Mouse (Mus musculus) lung, embryonic 14.5 days (tissue): ENCODE results near the gene Vwf. TPM values are rescaled to one million over a fixed set of nuclear protein-coding genes. Genes with fewer than 3 reads are reported as not detected.

Experiments used
- ATAC-seq: fragments of 200-750 bp; cut with Nextera tagmentation; 2 replicates; pipeline ENCODE4 v1.8.0; 2017; ENCODE audit warnings: mild to moderate bottlenecking, moderate TSS enrichment, moderate library complexity; ENCODE audit not compliant: insufficient read depth
- DNase-seq: peaks from one replicate; pipeline ENCODE4 v3.0.0-alpha.2; 2015
- H3K27ac ChIP-seq: fragments of 300-500 bp; sonication (generic); 2 replicates; pipeline ENCODE4 v1.5.1; 2014; ENCODE audit warnings: low read depth, mild to moderate bottlenecking, moderate library complexity
- H3K27me3 ChIP-seq: fragments of 300-500 bp; sonication (generic); 2 replicates; pipeline ENCODE4 v1.6.1; 2014; ENCODE audit warnings: low read length, control low read depth; ENCODE audit not compliant: insufficient read depth
- H3K36me3 ChIP-seq: fragments of 300-500 bp; sonication (generic); 2 replicates; pipeline ENCODE4 v1.6.1; 2014; ENCODE audit warnings: control low read depth; ENCODE audit not compliant: insufficient read depth
- H3K4me1 ChIP-seq: fragments of 300-500 bp; sonication (generic); 2 replicates; pipeline ENCODE4 v1.6.1; 2014; ENCODE audit warnings: antibody characterized with exemption, control low read depth; ENCODE audit not compliant: insufficient read depth
- H3K4me2 ChIP-seq: fragments of 300-500 bp; sonication (generic); 2 replicates; pipeline ENCODE4 v1.6.1; 2014; ENCODE audit warnings: mild to moderate bottlenecking
- H3K4me3 ChIP-seq: fragments of 300-500 bp; sonication (generic); 2 replicates; pipeline ENCODE4 v1.5.1; 2014; ENCODE audit warnings: low read depth, low read length
- H3K9ac ChIP-seq: fragments of 300-500 bp; sonication (generic); 2 replicates; pipeline ENCODE4 v1.6.1; 2014
- H3K9me3 ChIP-seq: fragments of 300-500 bp; sonication (generic); 2 replicates; pipeline ENCODE4 v1.6.1; 2016; ENCODE audit warnings: low read depth, low read length, control low read depth
- CTCF ChIP-seq: IDR thresholded peaks from 2 replicates; pipeline ENCODE4 v1.5.1; 2016; ENCODE audit warnings: antibody characterized with exemption, low read depth
- WGBS: fragments of 180-500 bp; shearing (Covaris S2); extraction: QIAGEN DNeasy Blood & Tissue Kit; methylation state at CpG from one replicate; pipeline ENCODE4 v1.1.7; 2014; 5-methylcytosine and 5-hydroxymethylcytosine counted together
- polyA plus RNA-seq: library from polyadenylated mRNA; unstranded; fragments of >200 nt; fragmentation: Nextera tagmentation; extraction: Ambion mirVana; gene quantifications from 2 replicates; pipeline ENCODE4 v1.2.1, GENCODE M21; 2014

The Vwf gene
- 17.7 and 20.4 TPM in 2 replicates for polyA plus RNA-seq

DNA sequence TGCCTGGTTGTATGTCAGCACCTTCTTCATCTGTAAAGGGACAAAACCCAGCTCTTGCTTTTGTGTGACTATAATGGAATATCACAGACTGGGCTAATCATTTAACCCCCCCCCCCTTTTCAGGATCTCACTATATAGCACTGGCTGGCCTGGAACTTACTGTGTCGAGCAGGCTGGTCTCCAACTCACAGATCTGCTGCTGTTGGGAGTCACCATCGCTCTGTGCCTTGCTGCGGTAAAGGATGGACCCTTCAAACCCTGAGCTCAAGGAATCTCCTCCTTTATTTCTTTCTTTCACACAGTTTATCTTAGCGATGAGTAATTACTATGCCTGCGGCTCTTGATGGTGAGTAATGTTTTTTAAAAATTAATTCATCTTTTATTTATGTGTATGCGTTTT is at the start of gene Vwf:
Gene Vwf, plus strand, starts transcription at position 301 of the 400 bp plus-strand sequence.
- Histone ChIP-seq H3K27ac (no peak within 1 kb of the TSS), H3K4me3 (no peak within 1 kb of the TSS), H3K36me3 (no peaks in the 10 kb centered on the region), H3K4me1 (no peaks in the 10 kb centered on the region), H3K9me3 (no peaks in the 10 kb centered on the region), H3K27me3 (no peaks in the 10 kb centered on the region), H3K4me2 (no peak within 1 kb of the TSS), H3K9ac (no peak within 1 kb of the TSS)
- DNase-seq, result no peak
- no peak for TF ChIP-seq CTCF
- ATAC-seq, result no peak
- 80% methylated on average over 6 of the region's 6 CpGs for WGBS

DNA sequence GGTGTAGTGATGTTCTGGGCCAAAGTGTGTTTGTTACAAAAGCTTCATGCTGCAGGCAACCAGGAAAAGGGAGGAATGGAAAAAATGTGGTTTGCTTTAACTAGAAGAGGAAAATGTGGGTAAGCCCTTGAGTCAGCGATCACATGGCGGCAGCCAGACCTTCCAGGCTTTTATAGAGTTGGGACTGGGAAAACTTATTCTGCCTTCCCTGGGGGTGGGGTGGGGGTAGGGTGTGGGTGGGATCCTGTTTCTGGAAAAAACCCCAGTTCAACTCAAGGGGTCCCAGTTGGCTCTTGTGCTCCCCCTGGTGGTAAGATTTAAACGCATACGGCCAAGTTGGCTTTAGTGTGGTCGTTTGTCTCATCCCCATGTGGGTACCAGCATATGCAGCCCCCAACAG is 48.5 kb upstream of the Vwf start:
- Histone ChIP-seq H3K27me3 (peaks cover 24% of the 10 kb centered on the region), H3K9me3 (no peaks in the 10 kb centered on the region), H3K27ac (no peak overlapping the region), H3K4me1 (no peaks in the 10 kb centered on the region), H3K4me3 (no peak overlapping the region), H3K4me2 (no peak overlapping the region), H3K9ac (no peak overlapping the region), H3K36me3 (no peaks in the 10 kb centered on the region)
- peak; percentile 79 for DNase-seq
- TF ChIP-seq CTCF, result peak; percentile 71
- 33% methylated on average over 5 of the region's 5 CpGs for WGBS
- no peak for ATAC-seq

DNA sequence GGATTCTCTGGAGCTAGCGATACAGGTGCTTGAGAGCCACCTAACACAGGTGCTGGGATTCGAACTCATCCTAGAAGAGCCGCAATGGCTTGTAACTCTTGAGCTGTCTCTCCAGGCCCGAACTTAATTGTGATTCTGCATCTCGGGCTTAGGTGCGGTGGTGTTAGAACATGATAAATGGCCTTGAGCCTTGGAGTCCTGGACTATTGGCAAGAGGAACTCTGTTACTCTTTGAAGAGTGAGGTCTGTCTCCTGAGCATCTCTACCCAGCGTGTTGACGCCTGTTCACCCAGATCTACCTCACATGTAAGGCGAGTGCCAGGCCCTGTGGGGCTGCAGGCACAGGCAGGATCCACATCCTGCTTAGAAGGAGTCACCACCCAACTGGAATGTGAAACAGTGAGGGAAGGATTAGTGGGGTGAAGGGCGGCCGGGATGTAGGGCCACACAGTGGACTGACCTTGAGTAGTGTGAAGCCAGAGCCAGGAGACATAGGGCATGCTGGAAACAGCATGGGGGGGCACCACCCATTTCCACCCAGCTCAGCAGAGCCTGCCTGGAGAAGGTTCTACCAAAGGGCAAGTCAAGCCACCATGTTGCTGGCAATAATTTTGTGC is 43.3 kb upstream of the Vwf start:
- Histone ChIP-seq H3K4me3 (no peak overlapping the region), H3K9ac (no peak overlapping the region), H3K4me1 (no peaks in the 10 kb centered on the region), H3K27me3 (no peaks in the 10 kb centered on the region), H3K27ac (no peak overlapping the region), H3K36me3 (no peaks in the 10 kb centered on the region), H3K4me2 (no peak overlapping the region), H3K9me3 (no peaks in the 10 kb centered on the region)
- WGBS, result 88% methylated on average over 11 of the region's 11 CpGs
- DNase-seq, result no peak
- TF ChIP-seq CTCF, result no peak
- ATAC-seq, result no peak

DNA sequence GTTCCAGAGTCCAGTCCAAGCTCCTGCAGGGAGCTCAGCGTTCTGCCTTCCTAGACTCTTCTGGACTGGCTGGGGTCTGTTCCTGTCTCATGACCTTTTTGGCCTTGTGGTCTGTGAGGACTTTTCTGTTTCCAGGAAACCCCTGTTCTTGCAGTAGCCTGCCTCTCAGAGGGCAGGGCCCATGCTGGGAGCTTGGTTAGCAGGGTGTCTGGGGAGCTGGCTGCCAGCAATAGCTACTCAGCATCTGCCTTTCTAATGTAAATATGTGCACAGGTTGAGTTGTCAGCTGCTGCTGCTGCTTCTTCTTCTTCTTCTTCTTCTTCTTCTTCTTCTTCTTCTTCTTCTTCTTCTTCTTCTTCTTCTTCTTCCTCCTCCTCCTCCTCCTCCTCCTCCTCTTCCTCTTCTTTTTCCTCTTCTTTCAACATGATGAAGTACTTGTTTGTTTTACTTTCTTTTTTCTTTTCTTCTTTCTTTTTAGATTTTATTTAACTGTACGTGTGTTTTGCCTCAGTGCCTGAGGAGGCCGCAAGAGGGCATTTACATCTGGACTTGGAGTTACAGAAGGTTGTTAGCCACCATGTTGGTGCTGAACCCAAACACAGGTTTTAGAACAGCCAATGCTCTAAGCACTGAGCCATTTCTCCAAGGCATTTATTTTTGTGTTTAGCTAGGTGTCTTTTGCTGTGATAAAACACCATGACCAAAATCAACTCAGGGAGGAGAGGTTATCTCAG is 41.8 kb upstream of the Vwf start:
- 34% methylated on average over 3 of the region's 3 CpGs for WGBS
- Histone ChIP-seq H3K9ac (no peak overlapping the region), H3K27ac (no peak overlapping the region), H3K4me2 (no peak overlapping the region), H3K4me3 (no peak overlapping the region), H3K36me3 (no peaks in the 10 kb centered on the region), H3K4me1 (no peaks in the 10 kb centered on the region), H3K9me3 (no peaks in the 10 kb centered on the region), H3K27me3 (no peaks in the 10 kb centered on the region)
- ATAC-seq, result no peak
- DNase-seq, result no peak
- TF ChIP-seq CTCF, result 0 out of 2 replicates have a peak, but pooled peaks have one; percentile 4

DNA sequence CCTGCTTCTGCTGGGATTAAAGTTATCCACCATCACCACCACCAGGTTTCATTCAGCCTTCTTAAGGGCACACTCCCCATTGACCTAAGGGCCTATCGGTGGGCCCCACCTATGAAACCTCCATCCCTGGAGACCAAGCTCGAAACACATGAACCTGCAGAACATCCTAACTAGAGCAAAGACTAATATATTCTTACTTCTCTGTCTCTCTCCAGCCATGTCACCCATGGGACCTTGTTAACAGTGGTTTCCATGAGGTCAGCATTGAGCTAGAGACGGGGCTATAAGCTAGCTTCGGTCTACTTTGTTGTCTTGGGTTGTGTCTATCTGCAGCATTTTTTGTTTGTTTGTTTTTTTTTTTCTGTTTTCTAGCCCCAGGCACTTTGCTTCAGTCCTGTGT is 40.1 kb upstream of the Vwf start:
- no peak for TF ChIP-seq CTCF
- H3K27ac ChIP-seq, result no peak overlapping the region
- no peak overlapping the region for H3K9ac ChIP-seq
- no peaks in the 10 kb centered on the region for H3K27me3 ChIP-seq
- WGBS, result 94% methylated on average over 4 of the region's 4 CpGs
- ATAC-seq (no peak), DNase-seq (no peak)
- H3K36me3 ChIP-seq, result no peaks in the 10 kb centered on the region
- no peaks in the 10 kb centered on the region for H3K9me3 ChIP-seq
- H3K4me2 ChIP-seq, result no peak overlapping the region
- no peak overlapping the region for H3K4me3 ChIP-seq
- no peaks in the 10 kb centered on the region for H3K4me1 ChIP-seq

DNA sequence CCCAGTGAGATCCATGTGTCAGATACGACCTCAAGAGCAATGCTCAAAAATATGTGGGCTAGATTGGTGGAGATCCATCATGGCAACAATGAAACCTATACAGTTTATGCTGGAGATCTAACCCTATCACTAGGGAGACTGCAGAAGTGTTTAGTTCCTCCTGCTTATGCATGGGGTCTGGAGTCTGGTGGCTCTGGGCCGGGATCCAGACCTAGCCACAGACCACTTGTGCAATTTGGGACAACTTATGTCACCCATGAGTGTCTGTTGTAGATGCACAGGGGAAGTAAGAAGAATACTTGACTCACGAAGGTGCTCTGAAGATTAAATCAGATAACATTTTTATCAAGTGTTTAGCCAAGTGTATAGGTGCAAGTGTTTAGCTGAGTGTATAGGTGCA is 36.8 kb upstream of the Vwf start:
- TF ChIP-seq CTCF, result no peak
- Histone ChIP-seq H3K9me3 (no peaks in the 10 kb centered on the region), H3K27me3 (no peaks in the 10 kb centered on the region), H3K27ac (no peak overlapping the region), H3K4me1 (no peaks in the 10 kb centered on the region), H3K36me3 (no peaks in the 10 kb centered on the region), H3K9ac (no peak overlapping the region), H3K4me3 (no peak overlapping the region), H3K4me2 (no peak overlapping the region)
- WGBS, result 65% methylated on average over 3 of the region's 3 CpGs
- DNase-seq (no peak), ATAC-seq (no peak)

DNA sequence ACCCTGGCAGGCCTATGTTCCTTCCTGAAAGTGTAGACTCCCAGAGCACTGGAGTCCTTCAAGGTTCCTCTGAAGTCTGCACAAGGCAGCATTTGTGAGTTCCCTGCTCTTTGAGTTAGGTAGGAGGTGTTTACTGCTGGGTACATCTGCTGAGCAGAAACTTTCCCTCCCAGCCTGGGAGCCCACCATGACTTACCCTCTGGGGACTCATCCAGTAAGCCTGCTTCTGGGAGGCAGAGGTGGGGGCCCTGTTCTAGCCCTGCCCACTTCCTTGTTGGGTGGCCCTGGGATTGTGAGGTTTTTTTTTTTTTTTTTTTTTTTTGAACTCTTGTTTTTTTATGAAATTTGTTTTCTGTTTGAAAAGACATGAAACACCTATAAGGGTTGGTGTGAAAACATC is 35.9 kb upstream of the Vwf start:
- H3K9me3 ChIP-seq, result no peaks in the 10 kb centered on the region
- no peak overlapping the region for H3K4me3 ChIP-seq
- H3K9ac ChIP-seq, result no peak overlapping the region
- H3K27ac ChIP-seq, result no peak overlapping the region
- no peaks in the 10 kb centered on the region for H3K27me3 ChIP-seq
- no peaks in the 10 kb centered on the region for H3K36me3 ChIP-seq
- no peaks in the 10 kb centered on the region for H3K4me1 ChIP-seq
- no peak for TF ChIP-seq CTCF
- no peak overlapping the region for H3K4me2 ChIP-seq
- no peak for ATAC-seq
- DNase-seq, result no peak
